Mouse (Mus musculus) forebrain, embryonic 13.5 days (tissue): ENCODE measurements around the gene Cryge. TPM values are rescaled to one million over a fixed set of nuclear protein-coding genes. Genes with fewer than 3 reads are reported as not detected.

Experiments
- ATAC-seq: fragments of 200-750 bp; cut with Nextera tagmentation; 2 replicates; pipeline ENCODE4 v1.8.0; 2017
- H3K27ac ChIP-seq: fragments of 300-500 bp; sonication (generic); 2 replicates; pipeline ENCODE4 v1.5.1; 2015; ENCODE audit warnings: inconsistent platforms, mild to moderate bottlenecking, moderate library complexity
- H3K27me3 ChIP-seq: fragments of 300-500 bp; sonication (generic); 2 replicates; pipeline ENCODE4 v1.6.1; 2015; ENCODE audit warnings: mild to moderate bottlenecking, inconsistent platforms
- H3K36me3 ChIP-seq: fragments of 300-500 bp; sonication (generic); 2 replicates; pipeline ENCODE4 v1.6.1; 2015; ENCODE audit warnings: mild to moderate bottlenecking, inconsistent platforms; ENCODE audit not compliant: poor library complexity, severe bottlenecking
- H3K4me1 ChIP-seq: fragments of 300-500 bp; sonication (generic); 2 replicates; pipeline ENCODE4 v1.6.1; 2015; ENCODE audit warnings: inconsistent platforms
- H3K4me2 ChIP-seq: fragments of 300-500 bp; sonication (generic); 2 replicates; pipeline ENCODE4 v1.6.1; 2015; ENCODE audit warnings: inconsistent platforms, mild to moderate bottlenecking, moderate library complexity
- H3K4me3 ChIP-seq: fragments of 300-500 bp; sonication (generic); 2 replicates; pipeline ENCODE4 v1.5.1; 2015; ENCODE audit warnings: mild to moderate bottlenecking, inconsistent platforms
- H3K9ac ChIP-seq: fragments of 300-500 bp; sonication (generic); 2 replicates; pipeline ENCODE4 v1.6.1; 2015; ENCODE audit warnings: mild to moderate bottlenecking, inconsistent platforms
- H3K9me3 ChIP-seq: fragments of 300-500 bp; sonication (generic); replicated peaks from 2 replicates; pipeline ENCODE4 v1.6.1; 2016; ENCODE audit warnings: inconsistent platforms
- WGBS: fragments of 180-500 bp; shearing (Covaris S2); methylation state at CpG from one replicate; pipeline ENCODE4 v1.1.7; 2015; 5-methylcytosine and 5-hydroxymethylcytosine counted together
- polyA plus RNA-seq: library from polyadenylated mRNA; unstranded; fragments of >200 nt; fragmentation: Nextera tagmentation; extraction: Ambion mirVana; gene quantifications from 2 replicates; pipeline ENCODE4 v1.2.1, GENCODE M21; 2015

Cryge gene
- polyA plus RNA-seq, 1 experiment from 2014 or later = not detected

DNA sequence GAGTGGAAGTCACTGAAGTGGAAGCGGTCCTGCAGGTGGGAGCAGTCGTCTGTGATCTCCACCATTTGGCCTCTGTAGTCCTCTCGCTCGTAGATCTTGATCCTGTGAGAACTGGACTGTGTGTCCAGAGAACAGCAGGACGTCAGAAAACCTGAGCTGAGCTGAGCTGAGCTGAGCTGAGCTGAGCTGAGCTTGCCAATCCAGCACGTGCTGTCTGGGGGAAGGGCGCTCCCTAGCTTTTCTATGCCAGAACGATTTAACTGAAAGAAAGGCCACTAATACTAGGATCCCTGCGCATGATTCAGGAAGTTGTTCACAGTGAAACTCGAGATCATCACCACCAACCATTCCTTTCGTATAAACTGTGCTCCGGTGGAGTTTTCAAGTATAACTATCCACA lies 2.2 kb downstream of the Cryge start:
- H3K27ac ChIP-seq = no peak overlapping the region
- H3K9ac ChIP-seq = no peak overlapping the region
- no peak for ATAC-seq
- 0 out of 2 replicates have a peak, but pooled peaks cover 7% of the 10 kb centered on the region for H3K4me1 ChIP-seq
- H3K4me2 ChIP-seq = no peak overlapping the region
- WGBS = 53% methylated on average over 12 of the region's 12 CpGs
- no peaks in the 10 kb centered on the region for H3K27me3 ChIP-seq
- H3K4me3 ChIP-seq = no peak overlapping the region
- no peaks in the 10 kb centered on the region for H3K9me3 ChIP-seq
- no peaks in the 10 kb centered on the region for H3K36me3 ChIP-seq

DNA sequence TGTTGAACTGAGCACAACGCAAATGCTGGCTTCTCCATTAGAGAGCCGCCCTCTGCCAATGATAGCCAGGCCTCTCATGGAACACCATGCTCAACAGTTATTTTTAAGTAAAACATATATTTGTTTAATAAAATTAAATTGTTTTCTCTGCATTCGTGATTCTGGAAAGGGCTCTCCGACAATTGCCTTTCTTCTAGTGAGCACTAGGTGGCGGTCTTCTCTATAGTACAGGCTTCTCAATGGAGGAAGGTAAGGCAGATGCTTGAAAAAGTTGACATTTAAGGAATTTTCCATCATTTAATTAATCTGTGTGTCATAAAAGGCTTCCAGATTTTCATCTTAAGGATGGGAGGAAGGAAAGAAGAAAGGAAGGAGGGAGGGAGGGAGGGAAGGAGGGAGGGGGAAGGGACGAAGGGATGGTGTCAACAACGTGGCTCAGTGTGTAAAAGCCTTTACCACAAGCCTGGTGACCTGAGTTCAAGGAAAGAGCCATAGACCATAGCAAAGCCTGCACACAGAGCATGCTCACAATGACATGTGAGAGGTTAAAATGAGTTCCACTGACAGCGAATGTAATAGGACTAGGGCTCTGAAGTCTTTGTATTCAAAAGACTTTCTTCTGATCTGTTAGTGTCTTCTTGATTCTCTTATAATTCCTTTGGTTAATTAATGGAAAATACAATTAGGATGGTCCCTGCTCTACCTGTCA lies 4.4 kb downstream of the Cryge start:
- Histone ChIP-seq H3K36me3 (no peaks in the 10 kb centered on the region), H3K4me3 (no peak overlapping the region), H3K27ac (no peak overlapping the region), H3K4me1 (0 out of 2 replicates have a peak, but pooled peaks cover 7% of the 10 kb centered on the region), H3K9me3 (no peaks in the 10 kb centered on the region), H3K4me2 (0 out of 2 replicates have a peak overlapping the region, but pooled peaks have one; percentile 22), H3K27me3 (no peaks in the 10 kb centered on the region), H3K9ac (no peak overlapping the region)
- 0 out of 2 replicates have a peak, but pooled peaks have one; percentile 38 for ATAC-seq
- WGBS = 40% methylated on average over 8 of the region's 8 CpGs

DNA sequence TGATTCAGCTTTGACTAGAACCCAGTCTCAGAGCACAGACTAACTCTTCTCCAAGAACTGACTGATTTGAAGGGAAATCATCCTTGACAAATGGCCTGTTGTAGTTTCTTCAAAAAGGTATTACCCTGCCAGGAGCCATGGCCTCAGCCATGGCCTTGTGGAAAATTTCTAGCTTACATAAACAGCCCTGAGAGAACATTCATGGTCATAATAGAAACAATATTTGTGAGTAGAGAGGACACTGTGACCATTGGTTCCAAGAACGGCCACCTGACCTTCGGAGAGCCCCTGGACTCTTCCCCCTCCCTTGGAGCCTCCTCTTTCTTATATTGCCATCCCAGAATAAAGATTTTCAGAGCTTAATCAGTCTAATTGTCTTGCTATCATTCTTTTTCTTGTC lies 7.5 kb downstream of the Cryge start:
- Histone ChIP-seq H3K27ac (no peak overlapping the region), H3K9me3 (no peaks in the 10 kb centered on the region), H3K4me1 (no peaks in the 10 kb centered on the region), H3K36me3 (no peaks in the 10 kb centered on the region), H3K9ac (no peak overlapping the region), H3K4me2 (no peak overlapping the region), H3K4me3 (no peak overlapping the region), H3K27me3 (no peaks in the 10 kb centered on the region)
- no peak for ATAC-seq
- 88% methylated on average over 2 of the region's 2 CpGs for WGBS

DNA sequence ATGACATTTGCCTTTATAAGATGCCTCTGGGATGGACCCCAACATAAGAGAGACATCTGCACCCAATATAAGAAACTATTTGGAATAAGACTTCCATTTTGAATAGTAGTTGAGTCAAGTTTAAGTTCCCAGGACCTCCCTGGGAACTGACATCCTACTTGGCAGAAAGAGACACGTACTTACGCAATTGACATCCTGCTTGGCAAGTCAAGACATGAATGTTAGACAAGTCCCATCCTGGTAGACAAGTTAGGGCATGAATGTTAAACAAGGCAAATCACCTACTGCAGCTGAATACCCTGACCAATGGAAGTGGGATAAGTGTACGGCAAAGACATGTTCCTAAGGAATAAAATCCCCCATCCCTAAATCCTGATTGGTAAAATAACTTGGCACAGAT lies 9.1 kb downstream of the Cryge start:
- H3K27ac ChIP-seq = no peak overlapping the region
- no peaks in the 10 kb centered on the region for H3K36me3 ChIP-seq
- H3K4me1 ChIP-seq = no peaks in the 10 kb centered on the region
- no peaks in the 10 kb centered on the region for H3K27me3 ChIP-seq
- WGBS = 94% methylated on average over 3 of the region's 3 CpGs
- H3K4me2 ChIP-seq = no peak overlapping the region
- no peaks in the 10 kb centered on the region for H3K9me3 ChIP-seq
- H3K4me3 ChIP-seq = no peak overlapping the region
- ATAC-seq = no peak
- H3K9ac ChIP-seq = no peak overlapping the region

DNA sequence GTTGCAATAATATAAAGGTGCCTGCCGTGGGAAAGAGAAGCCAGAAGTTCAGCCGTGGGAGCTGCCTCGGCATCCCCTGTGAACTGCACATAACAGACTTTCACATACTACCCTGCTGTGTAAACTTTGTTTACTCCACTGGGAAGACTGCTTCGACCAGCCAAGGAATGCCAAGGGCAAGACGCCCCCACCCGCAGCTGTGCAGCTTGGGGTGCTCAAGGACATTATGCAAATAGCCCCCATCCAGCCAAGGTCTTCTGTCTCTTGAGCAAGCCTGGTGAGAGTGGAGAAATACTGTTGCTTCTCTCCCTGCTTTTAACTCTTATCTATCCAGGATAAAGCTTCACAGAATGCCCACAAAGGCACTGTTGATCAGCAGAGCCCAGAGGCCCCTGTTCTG lies 10.1 kb downstream of the Cryge start:
- Histone ChIP-seq H3K4me3 (no peak overlapping the region), H3K36me3 (no peaks in the 10 kb centered on the region), H3K27ac (no peak overlapping the region), H3K9me3 (no peaks in the 10 kb centered on the region), H3K4me1 (no peaks in the 10 kb centered on the region), H3K27me3 (no peaks in the 10 kb centered on the region), H3K4me2 (no peak overlapping the region), H3K9ac (no peak overlapping the region)
- no peak for ATAC-seq
- 83% methylated on average over 6 of the region's 6 CpGs for whole genome bisulfite sequencing

DNA sequence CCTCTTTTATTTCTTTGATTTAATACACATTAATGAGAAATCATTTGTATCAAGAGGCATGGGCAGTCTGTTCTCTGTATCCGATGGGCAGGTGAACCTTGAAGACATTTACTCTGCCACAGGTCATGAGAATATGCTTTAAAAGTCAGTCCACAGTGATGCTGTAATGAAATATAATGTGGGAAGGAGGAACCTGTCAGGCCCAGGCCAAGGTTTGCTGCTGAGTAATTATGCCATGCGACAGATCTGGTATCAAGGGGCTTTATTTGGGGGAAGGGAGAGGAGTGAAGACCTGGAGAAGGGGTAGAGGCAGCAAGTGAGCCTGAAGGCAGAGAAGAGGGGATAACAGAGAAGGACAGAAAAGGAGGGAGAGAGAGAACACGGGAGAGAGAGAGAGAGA lies 11.3 kb downstream of the Cryge start:
- 75% methylated on average over 3 of the region's 3 CpGs for WGBS
- H3K27ac ChIP-seq = no peak overlapping the region
- no peaks in the 10 kb centered on the region for H3K27me3 ChIP-seq
- H3K36me3 ChIP-seq = no peaks in the 10 kb centered on the region
- no peak overlapping the region for H3K9ac ChIP-seq
- no peaks in the 10 kb centered on the region for H3K4me1 ChIP-seq
- H3K9me3 ChIP-seq = no peaks in the 10 kb centered on the region
- H3K4me2 ChIP-seq = no peak overlapping the region
- H3K4me3 ChIP-seq = no peak overlapping the region
- ATAC-seq = no peak

DNA sequence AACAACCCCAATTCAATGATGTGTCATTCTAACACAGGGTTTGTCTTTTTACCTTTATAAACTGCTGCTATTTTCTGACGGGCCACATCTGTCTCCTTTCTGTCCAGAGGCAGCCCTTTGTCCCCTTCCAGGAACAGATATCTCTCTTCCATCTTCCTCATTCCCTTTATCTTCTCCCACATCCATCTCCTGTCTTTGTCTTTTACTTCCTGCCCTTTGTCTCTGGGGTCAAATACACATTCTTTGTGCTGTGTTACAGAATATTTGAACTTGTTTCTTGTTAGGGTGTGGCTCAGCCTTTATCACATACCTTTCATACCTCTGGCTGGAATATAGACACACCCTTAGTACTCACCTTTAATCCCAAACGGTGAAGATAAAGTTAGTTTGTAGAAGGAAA lies 13.4 kb downstream of the Cryge start:
- Histone ChIP-seq H3K9me3 (no peaks in the 10 kb centered on the region), H3K4me2 (no peak overlapping the region), H3K27ac (no peak overlapping the region), H3K27me3 (no peaks in the 10 kb centered on the region), H3K4me3 (no peak overlapping the region), H3K4me1 (no peaks in the 10 kb centered on the region), H3K9ac (no peak overlapping the region), H3K36me3 (no peaks in the 10 kb centered on the region)
- 86% methylated on average over 2 of the region's 2 CpGs for WGBS
- ATAC-seq = no peak

DNA sequence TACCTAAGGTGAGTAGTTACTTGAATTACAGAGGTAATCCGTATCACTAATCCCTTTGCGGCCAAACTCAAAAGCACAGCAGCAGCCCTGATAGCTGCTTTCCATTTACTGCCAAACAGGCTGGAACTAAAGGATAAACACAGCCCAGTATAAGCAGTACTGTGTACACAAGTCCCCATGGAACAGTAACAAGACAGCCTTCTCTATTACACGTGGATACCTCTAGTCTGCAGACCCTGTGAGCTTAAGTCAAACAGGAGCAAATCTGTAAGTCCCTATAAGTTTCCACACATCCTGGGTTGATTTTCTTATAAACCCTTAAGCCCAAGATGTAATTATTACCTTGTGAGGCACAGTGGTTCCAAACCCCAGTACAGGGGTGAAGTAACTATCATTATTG lies 15.4 kb downstream of the Cryge start:
- no peaks in the 10 kb centered on the region for H3K36me3 ChIP-seq
- no peak overlapping the region for H3K9ac ChIP-seq
- H3K27ac ChIP-seq = no peak overlapping the region
- H3K4me1 ChIP-seq = no peaks in the 10 kb centered on the region
- H3K9me3 ChIP-seq = no peaks in the 10 kb centered on the region
- no peak overlapping the region for H3K4me2 ChIP-seq
- ATAC-seq = no peak
- no peaks in the 10 kb centered on the region for H3K27me3 ChIP-seq
- WGBS = 22% methylated on average over 3 of the region's 3 CpGs
- H3K4me3 ChIP-seq = no peak overlapping the region

DNA sequence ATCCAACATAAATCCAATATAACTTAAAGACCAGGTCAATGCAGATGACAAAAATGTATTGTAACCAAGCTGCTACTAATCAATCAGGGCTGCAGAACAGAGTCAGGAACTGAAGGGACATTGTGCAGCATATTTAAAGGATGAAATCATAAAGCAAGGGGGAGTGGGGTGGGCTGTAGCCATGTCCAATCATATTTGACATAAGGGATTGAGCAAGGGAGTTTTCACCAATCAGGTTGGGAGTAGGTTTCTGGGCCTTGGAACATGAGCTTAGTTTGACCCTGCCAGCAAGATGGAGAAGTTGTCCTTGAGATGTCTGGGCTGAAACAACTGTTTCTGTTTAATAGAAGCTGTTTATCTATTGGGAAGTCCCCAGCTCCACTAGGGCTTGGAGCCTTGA lies 18.3 kb downstream of the Cryge start, which contains the start of gene Akr1cl:
Gene Akr1cl, minus strand, starts transcription at position 119 of the 400 bp plus-strand sequence.
- Histone ChIP-seq H3K4me2 (no peak within 1 kb of the TSS), H3K4me3 (no peak within 1 kb of the TSS), H3K27me3 (no peaks in the 10 kb centered on the region), H3K27ac (no peak within 1 kb of the TSS), H3K4me1 (no peaks in the 10 kb centered on the region), H3K36me3 (no peaks in the 10 kb centered on the region), H3K9ac (no peak within 1 kb of the TSS), H3K9me3 (no peaks in the 10 kb centered on the region)
- ATAC-seq = no peak

DNA sequence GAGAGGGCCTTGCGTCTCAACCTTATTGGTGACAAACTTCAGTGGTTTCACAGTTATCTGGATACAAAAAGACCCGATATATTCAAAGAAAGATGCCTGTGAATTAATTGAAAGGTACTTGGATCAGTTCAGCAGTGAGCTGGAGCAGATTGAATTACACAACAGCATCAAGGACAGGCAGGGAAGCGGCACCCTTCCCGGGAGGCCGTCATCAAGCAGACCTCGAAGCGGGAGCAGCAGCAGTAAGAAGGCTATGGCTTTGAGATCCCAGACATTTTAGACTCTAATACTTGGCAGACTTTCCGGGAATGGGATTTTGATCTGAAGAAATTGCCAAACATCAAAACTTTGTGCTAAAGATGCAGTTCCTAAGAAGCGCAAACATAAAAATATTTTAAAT lies 22.7 kb downstream of the Cryge start:
- H3K9ac ChIP-seq = no peak overlapping the region
- no peak overlapping the region for H3K27ac ChIP-seq
- H3K9me3 ChIP-seq = no peaks in the 10 kb centered on the region
- no peaks in the 10 kb centered on the region for H3K4me1 ChIP-seq
- no peak for ATAC-seq
- WGBS = 71% methylated on average over 9 of the region's 9 CpGs
- no peak overlapping the region for H3K4me3 ChIP-seq
- no peak overlapping the region for H3K4me2 ChIP-seq
- no peaks in the 10 kb centered on the region for H3K36me3 ChIP-seq
- no peaks in the 10 kb centered on the region for H3K27me3 ChIP-seq

DNA sequence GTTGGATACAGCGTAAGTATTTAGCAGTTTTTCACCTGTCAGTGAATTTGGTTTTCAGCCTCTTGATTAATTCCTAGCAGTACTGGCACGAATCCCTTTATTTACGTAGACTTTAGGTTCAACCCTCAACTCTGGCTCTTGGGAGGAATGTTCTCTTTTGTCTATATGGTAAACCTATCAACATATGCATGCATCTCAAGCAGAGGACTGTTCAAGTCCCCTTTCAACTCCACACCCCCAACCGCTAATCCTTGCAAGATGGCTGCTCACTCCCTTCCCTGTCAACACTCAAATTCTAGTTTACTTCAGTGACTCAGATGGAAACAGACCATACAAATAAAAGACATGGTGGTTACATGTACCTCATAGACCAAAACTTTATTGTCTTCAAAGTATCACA lies 38.2 kb downstream of the Cryge start:
- Histone ChIP-seq H3K9ac (no peak overlapping the region), H3K27me3 (no peaks in the 10 kb centered on the region), H3K36me3 (no peaks in the 10 kb centered on the region), H3K4me2 (no peak overlapping the region), H3K4me1 (no peaks in the 10 kb centered on the region), H3K4me3 (no peak overlapping the region), H3K9me3 (no peaks in the 10 kb centered on the region), H3K27ac (no peak overlapping the region)
- WGBS = 79% methylated on average over 4 of the region's 4 CpGs
- no peak for ATAC-seq

DNA sequence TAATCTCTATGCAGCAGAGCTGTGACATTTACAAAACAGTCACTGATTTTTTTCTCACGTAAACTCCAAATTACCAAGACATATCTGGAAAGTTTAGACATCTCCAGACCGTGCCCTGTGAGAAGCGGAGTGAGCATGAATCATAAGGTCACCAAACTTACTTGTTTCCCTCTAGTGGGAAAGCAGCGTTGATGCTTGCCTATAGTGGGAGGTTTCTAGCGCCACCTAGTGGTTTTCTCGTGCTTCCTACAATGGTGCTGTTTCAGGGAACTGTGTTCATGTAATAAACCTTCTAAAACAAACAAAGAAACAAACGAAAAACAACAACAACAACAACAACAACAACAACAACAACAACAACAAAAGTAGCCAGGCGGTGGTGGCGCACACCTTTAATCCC lies 40.8 kb downstream of the Cryge start:
- 14% methylated on average over 9 of the region's 9 CpGs for WGBS
- Histone ChIP-seq H3K9me3 (no peaks in the 10 kb centered on the region), H3K27ac (no peak overlapping the region), H3K4me1 (no peaks in the 10 kb centered on the region), H3K27me3 (no peaks in the 10 kb centered on the region), H3K4me2 (no peak overlapping the region), H3K36me3 (no peaks in the 10 kb centered on the region), H3K9ac (no peak overlapping the region), H3K4me3 (no peak overlapping the region)
- peak; percentile 83 for ATAC-seq

DNA sequence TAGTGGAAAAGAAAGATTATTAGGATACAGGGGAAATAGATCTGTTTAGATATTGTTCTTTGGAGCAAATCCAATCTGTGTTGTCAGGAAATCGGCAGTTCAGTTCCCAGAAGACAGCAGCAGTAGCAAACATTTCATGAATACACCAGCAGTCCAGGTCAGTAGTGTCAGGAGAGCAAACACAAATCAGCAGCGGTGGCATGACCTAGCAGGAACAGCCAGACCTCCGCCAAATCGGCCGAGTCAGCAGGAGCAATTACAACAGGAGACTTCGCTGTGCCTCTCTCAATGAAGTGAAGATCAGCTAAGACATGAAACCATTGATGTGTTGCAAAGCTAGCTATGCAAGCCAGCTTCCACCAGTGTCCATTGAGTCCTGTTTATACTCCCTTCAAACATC lies 45.4 kb downstream of the Cryge start:
- Histone ChIP-seq H3K4me1 (no peaks in the 10 kb centered on the region), H3K4me3 (no peak overlapping the region), H3K4me2 (no peak overlapping the region), H3K9ac (no peak overlapping the region), H3K27me3 (no peaks in the 10 kb centered on the region), H3K9me3 (no peaks in the 10 kb centered on the region), H3K36me3 (no peaks in the 10 kb centered on the region), H3K27ac (no peak overlapping the region)
- ATAC-seq = no peak
- 95% methylated on average over 6 of the region's 6 CpGs for WGBS
